Mouse (Mus musculus) heart, postnatal 10 days (tissue): ENCODE measurements at regions not wholly inside any gene's neighbourhood (a gene's known extent, or its start where the extent isn't known, plus 50 kb on each side); places are given as distances from the start of the nearest gene placed in this dataset.
"Not testable (repeated sequence)": the region's sequence is repeated elsewhere in the genome, so short reads cannot be mapped to it uniquely, and the experiment has no call there.

Experiments
- DNase-seq, 2 experiments: peaks; one replicate each; pipeline ENCODE4 v3.0.0; 2021
- intact Hi-C: fragments of 180-260 bp; cut with DNase I; formaldehyde crosslinking; loops from one replicate; pipeline ENCODE4 v1.15.1; 2025

DNA sequence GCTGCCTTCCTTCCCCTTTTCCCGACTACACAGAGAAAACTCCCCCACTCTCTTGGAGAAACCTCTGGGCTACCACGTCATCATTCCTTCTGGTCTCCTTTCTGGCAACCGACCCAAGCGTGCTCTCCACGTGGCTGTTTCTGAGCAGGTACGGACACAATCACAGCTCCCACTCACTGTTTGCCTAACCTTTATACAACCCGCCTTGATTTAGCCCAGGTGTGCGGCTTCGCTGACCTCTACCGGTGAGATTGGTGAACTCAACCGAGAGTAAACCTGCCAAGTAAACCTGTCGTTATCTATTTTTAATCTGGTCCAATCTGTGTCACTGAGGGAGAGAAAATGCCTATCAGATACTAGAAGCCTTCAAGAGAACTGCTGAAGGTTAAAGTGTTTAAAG, 142.7 kb upstream of the Gnai1 start:
- DNase-seq: no peak
- intact Hi-C loops: no loop called here

DNA sequence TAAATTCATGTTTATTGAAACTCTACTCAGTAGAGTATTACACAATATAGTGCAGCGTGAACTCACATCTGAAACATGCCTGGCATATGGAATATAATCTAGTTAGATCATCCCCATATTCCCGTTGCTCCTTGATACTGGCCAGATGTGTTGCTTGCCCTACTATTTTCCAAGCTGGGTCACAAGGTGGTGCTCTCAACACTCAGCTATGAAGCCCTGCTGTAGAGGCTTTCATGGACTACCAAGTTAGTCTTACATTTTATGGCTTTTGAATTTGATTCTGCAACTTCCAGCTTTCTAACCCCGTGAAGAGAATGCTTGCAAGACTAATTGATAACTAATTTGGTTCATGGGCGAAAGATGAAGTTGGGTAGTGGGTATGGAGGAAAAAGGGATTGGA, 134.2 kb upstream of the Gnai1 start:
- intact Hi-C loops: no loop called here
- DNase-seq: no peak

DNA sequence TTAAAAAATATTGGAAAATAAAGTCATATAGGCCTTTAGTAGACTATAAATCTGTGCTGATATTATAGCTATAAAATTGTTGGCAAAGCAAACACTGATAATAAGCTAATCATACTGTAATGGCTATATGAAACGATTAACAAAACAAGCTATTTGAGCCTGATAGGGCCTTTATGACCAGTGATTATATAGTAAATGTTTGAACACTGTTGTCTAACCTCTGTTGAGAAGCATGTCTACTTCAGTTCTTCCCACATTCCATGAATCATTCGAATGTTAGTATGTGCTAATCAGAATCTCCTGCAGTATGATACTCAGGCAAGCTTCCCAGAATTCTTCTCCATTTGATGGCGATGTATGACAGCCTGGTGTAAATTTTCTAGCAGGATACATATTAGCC, 129.6 kb upstream of the Gnai1 start:
- DNase-seq: no peak
- intact Hi-C loops: no loop called here

DNA sequence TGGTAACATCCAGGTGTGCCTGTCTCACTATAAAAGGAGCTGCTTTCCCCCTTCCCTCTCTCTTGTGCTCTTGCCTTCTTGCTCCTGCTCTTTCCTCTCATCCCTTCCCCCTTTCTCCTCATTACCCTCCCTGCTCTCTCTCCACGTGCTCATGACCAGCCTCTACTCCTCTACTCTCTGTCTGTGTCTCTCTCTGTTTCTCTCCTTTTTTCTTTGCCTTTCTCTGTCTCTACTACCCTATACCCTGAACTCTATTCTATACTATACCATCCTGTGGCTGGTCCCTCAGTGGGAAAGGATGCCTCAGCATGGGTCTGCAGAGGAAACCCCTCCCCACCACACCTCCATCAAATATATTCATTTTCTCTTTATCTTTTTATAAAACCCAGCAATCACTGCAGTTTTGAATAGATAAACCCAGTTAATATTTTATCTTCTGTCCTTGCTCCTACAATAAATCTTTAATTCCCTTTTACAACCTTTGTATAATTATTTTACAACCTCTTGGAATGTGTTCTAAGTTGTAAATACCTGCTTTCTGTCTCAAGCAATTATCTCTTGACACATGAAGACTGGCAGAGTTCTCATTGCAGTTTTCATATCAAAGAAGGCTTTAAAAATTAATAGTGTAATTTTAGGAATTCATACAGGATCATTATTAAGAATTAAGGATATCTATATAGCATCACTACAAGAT, 127.1 kb upstream of the Gnai1 start:
- DNase-seq: no peak
- intact Hi-C loops: no loop called here

DNA sequence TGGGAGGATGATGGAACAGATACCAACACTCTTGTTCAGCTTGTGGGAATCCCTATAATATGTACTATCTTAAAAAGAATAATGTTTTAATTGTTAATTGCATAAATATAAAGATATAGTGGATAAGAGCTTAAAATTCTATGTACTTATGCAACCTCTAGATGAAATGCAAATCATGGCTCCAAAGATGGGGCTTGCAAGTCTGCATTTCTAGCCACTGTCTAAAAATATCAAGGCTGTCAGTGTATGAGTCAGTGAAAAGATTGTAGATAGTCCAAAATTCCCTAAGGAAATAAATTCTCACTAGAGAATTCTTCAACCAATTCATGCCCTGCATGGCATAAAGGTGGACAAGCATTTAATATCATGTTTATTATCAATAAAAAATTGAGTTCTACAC, 124.2 kb upstream of the Gnai1 start:
- DNase-seq: no peak
- intact Hi-C loops: no loop called here

DNA sequence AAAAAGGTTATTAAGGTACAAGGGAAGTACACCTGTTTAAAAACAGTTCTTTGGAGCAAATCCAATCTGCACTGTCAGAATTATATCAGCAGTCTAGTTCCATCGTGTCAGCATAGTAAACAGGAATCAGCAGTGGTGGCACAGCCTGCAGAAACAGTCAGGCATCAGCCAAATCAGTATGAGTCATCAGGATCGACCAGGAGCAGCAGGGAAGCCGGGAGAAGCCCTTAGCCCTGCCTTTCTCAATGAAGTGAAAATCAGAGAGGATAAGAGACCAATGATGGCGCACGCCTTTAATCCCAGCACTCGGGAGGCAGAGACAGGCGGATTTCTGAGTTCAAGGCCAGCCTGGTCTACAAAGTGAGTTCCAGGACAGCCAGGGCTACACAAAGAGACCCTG, 118.3 kb upstream of the Gnai1 start:
- no peak for DNase-seq
- intact Hi-C loops: no loop called here

DNA sequence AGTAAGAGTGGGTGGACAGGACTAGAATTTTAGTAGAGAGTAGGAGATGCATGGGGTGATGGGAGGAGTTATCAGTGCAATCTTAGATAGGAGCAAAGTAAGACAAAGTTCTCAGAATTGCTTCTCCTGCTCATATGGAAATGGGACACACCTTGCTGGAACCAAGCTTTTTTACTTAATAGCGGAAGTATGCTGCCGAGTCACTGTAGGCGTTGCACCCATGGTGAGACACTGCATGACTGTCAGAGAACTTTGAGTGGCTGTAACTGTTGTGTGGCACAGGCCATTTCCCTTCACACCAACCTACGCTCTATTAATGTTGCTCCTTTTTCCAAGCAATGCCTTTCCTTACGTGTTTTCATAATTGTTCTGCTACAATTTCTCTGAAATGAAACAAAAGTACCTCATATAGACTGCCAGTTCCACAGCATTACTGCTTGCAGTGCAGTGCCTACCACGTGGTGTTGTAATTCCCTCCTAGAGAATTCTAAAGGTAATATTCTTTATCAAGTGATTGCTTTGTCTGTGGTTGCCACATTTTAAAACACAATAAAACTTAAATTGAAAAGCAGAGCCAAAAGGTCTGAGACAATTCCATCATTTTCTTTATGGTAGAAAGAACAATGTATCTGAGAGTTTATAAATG, 117.3 kb upstream of the Gnai1 start:
- intact Hi-C loops: no loop called here
- no peak for DNase-seq

DNA sequence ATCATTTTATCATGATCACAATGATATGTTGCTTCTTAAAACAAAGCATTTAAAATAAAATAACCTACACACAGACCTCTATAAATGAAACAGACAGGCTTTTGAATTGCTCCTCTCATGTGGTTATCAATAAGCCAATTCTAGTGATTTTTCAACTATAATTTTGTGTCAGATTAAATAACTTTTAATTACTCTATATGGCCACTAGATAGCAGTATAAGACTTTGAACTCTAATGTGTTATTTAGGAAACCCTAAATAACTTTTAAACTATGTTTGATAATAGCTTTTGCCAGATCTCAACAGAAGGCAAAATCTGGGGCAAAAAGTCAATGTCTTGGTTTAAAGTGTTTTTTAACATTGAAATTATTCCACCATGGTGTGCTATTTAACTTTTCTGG, 112.0 kb upstream of the Gnai1 start:
- intact Hi-C loops: loop anchor here (2.0 kb wide), 1 partner anchor 929 kb away; no protein-coding TSS in a partner anchor
- no peak for DNase-seq

DNA sequence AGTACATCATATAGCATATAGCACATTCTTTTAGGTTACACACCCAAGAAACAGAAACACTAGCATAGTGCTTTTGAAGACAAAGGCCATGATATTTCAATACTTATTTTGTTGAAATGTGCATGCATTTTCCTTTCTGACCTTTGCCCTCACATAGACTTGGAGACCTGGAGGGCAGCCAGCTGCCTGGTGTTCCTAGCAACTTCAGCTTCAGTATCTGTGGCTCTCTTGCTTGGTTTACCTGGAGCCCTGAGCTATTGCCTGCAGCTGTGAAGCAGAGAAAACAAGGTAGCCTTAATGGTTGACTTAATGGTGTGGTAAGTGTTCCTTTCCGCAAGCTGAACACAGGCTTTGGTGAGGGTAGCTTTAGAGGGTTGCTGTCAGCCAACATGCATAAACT, 97.6 kb upstream of the Gnai1 start:
- intact Hi-C loops: no loop called here
- DNase-seq: no peak

DNA sequence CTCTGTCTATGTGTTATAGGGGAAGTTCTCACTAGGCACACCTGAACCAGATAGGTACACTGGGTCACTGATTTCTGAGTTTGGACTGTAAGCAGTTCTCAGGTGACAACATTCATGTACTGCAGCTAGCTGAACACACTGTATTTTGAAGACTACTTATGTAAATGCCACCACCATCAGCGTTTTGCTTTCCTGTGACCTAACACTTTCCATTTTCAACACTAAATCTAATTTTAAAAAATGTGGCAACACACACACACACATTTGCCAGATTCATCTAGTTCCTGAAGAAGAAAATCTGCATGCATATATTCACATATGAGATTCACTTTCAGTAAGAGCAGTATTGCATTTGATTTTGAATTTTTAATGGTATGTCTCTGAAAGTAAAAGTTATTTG, 96.0 kb upstream of the Gnai1 start:
- no peak for DNase-seq
- intact Hi-C loops: no loop called here

DNA sequence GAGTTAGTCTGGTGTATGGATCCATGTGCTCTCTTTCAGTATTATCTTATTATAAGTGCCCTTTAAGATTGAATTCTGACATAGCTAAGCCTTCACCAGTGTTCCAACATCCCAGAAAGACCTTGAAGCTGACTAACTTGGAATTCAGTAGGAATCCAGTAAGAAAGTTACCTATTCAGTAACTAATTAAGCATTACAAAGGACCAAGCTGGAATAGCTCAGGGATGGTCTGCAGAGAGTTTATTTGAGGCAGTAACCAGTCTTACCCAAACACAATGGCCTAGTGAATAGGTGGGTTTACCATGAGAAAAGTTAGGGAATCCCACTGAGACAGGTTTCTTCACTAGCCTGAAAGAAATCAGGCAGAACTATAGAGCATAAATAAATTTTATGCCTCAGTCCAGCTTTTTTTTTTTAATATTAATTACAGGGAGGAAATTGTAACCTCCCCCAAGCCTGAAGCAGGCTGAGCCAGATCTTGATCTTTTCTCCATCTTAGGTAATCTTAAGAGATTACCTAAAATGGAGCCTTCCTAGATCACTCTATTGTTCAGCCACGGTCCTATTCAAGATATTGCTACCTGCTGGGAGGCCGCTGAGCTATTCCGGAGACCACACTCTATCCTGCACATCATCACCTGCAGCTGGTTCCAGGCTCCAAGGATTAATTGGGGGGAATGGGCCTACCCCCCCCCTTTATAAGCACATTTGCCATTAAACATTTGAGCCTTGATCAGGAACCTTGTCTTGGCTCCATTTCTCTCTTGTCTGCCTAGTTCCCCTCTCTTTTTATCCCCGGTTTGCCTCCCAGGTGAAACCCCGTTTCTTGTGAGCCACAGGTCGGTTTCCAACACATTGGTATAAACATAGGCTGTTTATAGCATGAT, 93.0 kb upstream of the Gnai1 start:
- DNase-seq, intact Hi-C loops: not testable (repeated sequence)

DNA sequence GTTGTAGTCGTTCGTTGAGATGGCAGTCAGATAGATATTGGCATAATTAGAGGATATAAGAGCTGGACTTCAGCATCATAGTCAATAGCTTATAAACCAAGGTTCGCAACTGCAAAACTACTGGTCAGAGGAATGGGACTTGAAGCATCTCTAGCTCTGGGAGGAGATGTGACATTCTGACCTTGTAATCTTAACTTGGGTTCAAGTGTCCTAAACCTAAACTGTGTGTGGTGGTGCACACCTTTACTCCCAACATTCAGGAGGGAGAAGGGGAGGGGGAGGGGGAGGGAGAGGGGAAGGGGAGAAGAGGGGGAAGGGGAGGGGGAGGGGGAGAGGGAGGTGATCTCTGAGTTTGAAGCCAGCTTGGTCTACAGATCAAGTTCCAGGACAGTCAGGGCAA, 89.1 kb upstream of the Gnai1 start:
- intact Hi-C loops: no loop called here
- no peak for DNase-seq

DNA sequence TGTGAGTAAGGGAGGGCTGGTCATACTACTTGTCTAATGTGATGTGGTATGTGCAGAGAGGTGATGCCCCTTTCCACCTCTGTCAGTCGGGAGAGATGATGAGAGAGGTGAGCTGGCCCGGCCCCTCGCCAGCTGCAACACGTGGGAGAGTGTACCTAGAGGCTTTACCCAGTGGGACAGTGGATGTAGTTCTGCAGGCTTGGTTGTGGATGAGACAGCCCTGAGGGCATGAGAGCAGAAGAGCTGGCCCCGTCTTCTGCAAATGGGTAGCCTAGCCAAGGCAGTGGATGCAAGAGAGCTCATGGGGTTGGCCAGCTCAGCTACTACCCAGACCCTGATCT, 88.1 kb upstream of the Gnai1 start:
- intact Hi-C loops: no loop called here
- no peak for DNase-seq

DNA sequence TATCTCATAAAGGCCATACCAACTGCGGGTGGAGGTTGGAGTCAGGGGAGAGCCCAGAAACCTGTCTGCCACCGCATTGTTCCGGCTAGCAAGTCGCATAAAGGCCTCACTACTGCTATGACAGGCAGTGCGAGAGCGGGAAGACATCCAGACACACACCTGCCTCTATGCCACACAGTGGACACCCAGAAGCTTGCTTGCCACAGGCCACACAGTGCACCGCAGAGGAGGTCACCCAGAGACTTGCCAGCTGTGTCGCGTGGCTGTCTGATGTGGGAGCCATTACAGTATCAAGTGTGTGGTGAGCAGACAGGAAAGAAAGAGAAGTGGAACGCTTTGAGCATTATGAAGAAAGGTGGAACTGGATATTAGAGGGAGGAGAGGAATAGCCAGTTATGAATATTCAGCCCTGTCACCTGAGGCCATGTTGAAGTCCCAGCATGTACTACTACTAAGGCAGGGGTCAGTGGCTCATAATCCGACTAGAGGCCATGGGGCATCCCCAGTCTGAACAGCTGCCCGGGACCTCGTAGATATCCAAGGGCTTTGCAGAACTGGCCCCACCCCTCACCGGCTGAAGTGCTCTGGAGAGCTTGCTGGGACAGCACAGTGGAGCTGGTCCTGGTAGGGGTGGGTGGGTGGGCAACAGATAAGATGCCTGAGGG, 87.6 kb upstream of the Gnai1 start:
- intact Hi-C loops: no loop called here
- DNase-seq: no peak

DNA sequence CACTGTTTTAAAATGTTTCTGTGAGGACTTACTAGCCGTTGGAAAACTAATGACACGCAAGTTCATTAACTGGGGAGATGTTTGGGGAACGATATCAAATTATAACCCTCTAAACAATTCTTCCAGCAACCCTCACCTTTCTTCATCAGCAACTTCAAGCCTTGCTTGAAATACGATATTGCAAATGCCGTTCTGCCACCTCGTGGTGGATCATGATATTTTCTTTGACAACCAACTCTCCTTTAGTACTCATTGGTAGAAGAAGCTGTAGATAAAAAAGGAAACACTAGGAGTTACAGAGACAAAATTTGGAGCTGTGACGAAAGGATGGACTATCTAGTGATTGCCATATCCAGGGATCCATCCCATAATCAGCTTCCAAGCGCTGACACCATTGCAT, 85.8 kb upstream of the Gnai1 start:
- intact Hi-C loops: loop anchor here (1.0 kb wide), 1 partner anchor 358 kb away; no protein-coding TSS in a partner anchor
- DNase-seq: peak; percentile 71 to 81

DNA sequence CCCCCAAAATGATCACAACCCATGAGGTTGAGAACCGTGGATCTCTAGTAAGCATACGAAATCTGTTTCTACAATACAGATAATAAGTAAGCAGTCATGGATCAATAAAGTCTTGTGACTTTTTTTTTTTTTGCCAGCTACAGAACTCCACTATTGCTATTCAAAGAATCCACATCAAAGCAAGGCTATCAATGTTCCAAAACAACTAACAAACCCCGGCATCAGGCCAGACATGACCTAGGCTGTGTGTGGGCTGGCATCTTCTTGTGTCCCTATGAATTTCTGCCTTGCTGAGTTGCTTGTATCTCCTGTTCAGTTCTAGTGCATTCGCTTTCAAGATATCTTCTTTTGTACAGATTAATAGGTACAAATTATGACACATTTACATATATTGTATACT, 79.8 kb upstream of the Gnai1 start:
- intact Hi-C loops: no loop called here
- no peak for DNase-seq

DNA sequence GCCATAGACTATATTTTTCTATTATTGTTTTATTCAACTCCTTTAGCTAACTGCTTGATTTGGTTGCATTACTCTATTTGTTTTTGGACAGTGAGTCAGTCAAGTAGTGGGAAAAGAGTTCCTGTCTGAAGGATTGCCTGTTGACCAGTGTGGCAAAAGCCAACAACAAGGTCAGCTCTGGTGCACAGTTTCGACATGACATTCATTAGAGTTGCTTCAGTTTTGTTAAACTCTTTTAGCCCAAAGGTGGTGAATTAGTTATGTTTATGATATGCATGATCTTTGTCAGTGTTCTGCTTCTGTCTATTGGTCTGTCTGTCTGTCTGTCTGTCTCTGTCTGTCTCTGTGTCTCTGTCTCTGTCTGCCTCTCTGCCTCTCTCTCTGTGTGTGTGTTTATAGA, 79.1 kb upstream of the Gnai1 start:
- intact Hi-C loops: no loop called here
- no peak for DNase-seq

DNA sequence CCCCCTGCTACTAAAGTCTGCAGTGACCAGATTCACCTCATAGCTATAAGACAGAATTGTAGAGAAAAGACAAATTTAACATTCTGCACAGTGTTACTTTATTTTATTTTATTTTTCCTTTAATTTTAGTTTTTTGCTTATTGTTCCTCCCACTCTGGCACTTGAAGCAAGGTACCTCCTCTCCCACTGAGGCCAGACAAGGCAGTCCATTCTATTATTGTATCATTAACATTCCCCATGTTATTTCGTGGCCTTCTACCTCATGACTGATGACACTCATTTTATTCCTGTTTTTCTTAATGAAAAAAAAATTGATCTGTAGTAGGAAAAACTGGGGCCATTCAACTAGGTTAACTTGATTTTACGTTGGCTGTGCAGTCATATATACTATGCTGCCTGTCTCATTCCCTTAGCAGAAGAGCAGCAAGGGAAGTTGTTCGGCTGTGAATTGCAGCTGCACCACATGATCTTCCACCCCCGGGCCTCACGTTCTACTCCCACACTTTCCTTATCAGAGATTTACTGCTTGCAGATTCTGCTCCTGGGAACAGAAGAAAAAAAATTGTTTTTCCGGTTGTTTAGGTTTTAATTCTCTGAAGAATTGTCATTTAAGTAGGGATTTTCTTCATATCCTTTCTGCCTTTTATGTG, 76.1 kb upstream of the Gnai1 start:
- intact Hi-C loops: no loop called here

DNA sequence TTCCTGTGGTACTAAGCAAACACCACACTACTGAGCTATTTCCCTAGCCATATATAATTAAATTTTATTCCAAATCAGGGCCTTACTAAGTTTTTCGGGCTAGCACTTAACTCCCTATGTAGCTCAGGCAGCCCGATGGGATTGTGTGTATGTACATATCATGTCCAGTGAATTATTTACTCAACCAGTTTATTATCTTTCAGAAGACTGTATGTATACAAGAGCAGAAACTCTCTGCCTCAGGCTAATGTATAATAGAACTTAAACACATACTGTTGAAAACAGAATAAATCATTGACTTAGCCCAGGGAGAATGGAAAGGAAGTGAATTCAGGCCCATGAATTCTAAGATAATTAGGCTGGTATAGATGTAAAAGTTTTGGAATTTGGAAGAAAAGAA, 74.1 kb upstream of the Gnai1 start:
- intact Hi-C loops: no loop called here
- no peak for DNase-seq

More for the DNA sequence above, 76.1 kb upstream of the Gnai1 start:
- no peak for DNase-seq

DNA sequence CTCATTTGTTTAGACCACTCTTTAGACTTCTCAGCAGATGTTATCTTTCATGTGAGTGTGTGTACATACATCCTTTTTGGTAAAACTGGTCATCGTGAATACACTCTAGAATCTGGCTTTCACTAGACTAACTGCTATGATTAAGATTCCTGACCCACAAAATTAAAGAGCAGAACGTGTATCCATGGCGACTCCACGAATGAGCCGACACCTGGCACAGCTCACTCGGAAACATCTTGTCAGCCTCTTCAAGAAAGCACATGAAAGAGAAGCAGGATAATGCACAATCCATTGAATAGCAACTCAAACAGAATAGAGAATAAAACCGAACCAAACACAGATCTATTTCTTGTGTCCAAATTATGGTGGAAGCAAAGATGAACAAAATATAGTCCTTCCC, 73.1 kb upstream of the Gnai1 start:
- DNase-seq: no peak
- intact Hi-C loops: no loop called here

DNA sequence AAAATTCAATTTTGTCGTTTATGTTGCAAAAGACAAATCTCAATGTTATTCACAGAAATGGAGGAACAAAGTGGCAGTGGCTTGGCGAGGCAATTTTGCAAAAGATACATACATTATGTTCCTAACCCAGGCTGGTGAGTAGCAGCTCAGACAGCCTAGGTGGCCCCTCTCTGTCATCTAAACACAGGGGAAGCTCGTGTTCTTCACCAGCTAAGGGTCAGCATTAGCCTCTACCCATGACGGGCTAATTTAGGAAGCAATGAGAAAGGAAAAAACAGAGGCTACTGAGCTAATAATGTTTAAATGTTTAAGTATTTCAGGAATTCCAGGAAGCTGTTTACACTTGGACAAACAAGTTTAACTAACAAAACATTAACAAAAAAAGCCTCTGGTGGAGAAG, 64.9 kb upstream of the Gnai1 start:
- intact Hi-C loops: no loop called here
- no peak for DNase-seq
